Mouse (Mus musculus) kidney, postnatal 0 days (tissue): ENCODE measurements at regions not wholly inside any gene's neighbourhood (a gene's known extent, or its start where the extent isn't known, plus 50 kb on each side); places are given as distances from the start of the nearest gene placed in this dataset.

Source experiments
- ATAC-seq: fragments of 200-750 bp; cut with Nextera tagmentation; replicated peaks from 2 replicates; pipeline ENCODE4 v1.8.0; 2017; ENCODE audit warnings: low read depth, moderate number of reproducible peaks, moderate TSS enrichment, moderate library complexity; ENCODE audit not compliant: low FRiP score
- DNase-seq: peaks from one replicate; pipeline ENCODE4 v3.0.0-alpha.2; 2016; ENCODE audit warnings: low spot score
- H3K27ac ChIP-seq: fragments of 300-500 bp; sonication (generic); 2 replicates; pipeline ENCODE4 v1.5.1; 2014; ENCODE audit warnings: mild to moderate bottlenecking
- H3K27me3 ChIP-seq: fragments of 300-500 bp; sonication (generic); 2 replicates; pipeline ENCODE4 v1.6.1; 2014; ENCODE audit warnings: low read length, mixed read lengths; ENCODE audit not compliant: insufficient read depth
- H3K36me3 ChIP-seq: fragments of 300-500 bp; sonication (generic); 2 replicates; pipeline ENCODE4 v1.6.1; 2014; ENCODE audit warnings: low read length, mixed read lengths; ENCODE audit not compliant: insufficient read depth
- H3K4me1 ChIP-seq: fragments of 300-500 bp; sonication (generic); replicated peaks from 2 replicates; pipeline ENCODE4 v1.6.1; 2014; ENCODE audit warnings: antibody characterized with exemption, low read length, mixed read lengths; ENCODE audit not compliant: insufficient read depth
- H3K4me2 ChIP-seq: fragments of 300-500 bp; sonication (generic); 2 replicates; pipeline ENCODE4 v1.6.1; 2014; ENCODE audit warnings: mild to moderate bottlenecking, low read length, moderate library complexity, mixed read lengths
- H3K4me3 ChIP-seq: fragments of 300-500 bp; sonication (generic); replicated peaks from 2 replicates; pipeline ENCODE4 v1.5.1; 2014; ENCODE audit warnings: low read depth, low read length
- H3K9ac ChIP-seq: fragments of 300-500 bp; sonication (generic); 2 replicates; pipeline ENCODE4 v1.6.1; 2014; ENCODE audit warnings: low read depth, low read length
- H3K9me3 ChIP-seq: fragments of 300-500 bp; sonication (generic); replicated peaks from 2 replicates; pipeline ENCODE4 v1.6.1; 2016; ENCODE audit warnings: low read length, inconsistent platforms, mixed read lengths
- CTCF ChIP-seq: IDR thresholded peaks from 2 replicates; pipeline ENCODE4 v1.5.1; 2016; ENCODE audit warnings: antibody characterized with exemption, low read depth, mild to moderate bottlenecking, moderate library complexity
- WGBS: fragments of 180-500 bp; shearing (Covaris S2); extraction: QIAGEN DNeasy Blood & Tissue Kit; methylation state at CpG from one replicate; pipeline ENCODE4 v1.1.7; 2014; 5-methylcytosine and 5-hydroxymethylcytosine counted together

DNA sequence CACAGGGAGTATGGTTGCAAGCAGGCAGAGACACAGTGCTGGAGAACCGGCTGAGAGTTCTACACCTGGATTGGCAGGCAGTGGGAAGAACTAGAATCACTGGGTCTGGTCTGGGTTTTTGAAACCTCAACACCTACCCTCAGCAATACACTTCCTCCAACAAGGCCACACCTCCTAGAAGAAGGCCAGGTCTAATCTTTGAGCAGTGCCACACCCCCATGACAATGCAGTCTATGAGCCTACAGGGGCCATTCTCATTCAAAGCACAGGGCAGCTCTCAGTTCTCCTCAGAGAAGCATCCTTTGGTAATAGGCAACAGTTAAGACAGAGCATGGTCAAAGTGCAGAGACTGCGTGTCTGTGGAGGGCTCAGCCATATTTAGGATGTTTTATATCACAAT lies 300.8 kb downstream of the Bbx start:
- Histone ChIP-seq H3K4me1 (no peaks in the 10 kb centered on the region), H3K36me3 (no peaks in the 10 kb centered on the region), H3K9ac (no peak overlapping the region), H3K4me3 (no peak overlapping the region), H3K27ac (no peak overlapping the region), H3K4me2 (no peak overlapping the region), H3K27me3 (no peaks in the 10 kb centered on the region), H3K9me3 (no peaks in the 10 kb centered on the region)
- ATAC-seq = no peak
- no peak for DNase-seq
- WGBS = 98% methylated on average over 2 of the region's 2 CpGs
- TF ChIP-seq CTCF = no peak
